In genomic region chr3:95042166-95042837, GRCm38 (mm10) we compare ENCODE assay signal across 8 mouse cellular contexts. TPM values are rescaled to one million over a fixed set of nuclear protein-coding genes. Genes with fewer than 3 reads are reported as not detected.
DNase-seq lines count a peak whose midpoint lies in the region; ATAC-seq lines count a peak whose summit lies in the region.

Gene Psmd4 (minus strand): TSS chr3:95042614.

- 0% methylated on average over 35 of the region's 36 CpGs for WGBS in intestine, embryonic 14.5 days

- peak within 1 kb of the TSS; percentile 81 for H3K9ac ChIP-seq in intestine, embryonic 14.5 days (ENCODE audit: low read length)

- no peaks in the 10 kb centered on the region for H3K27me3 ChIP-seq in intestine, embryonic 14.5 days (replicated peaks; ENCODE audit: control insufficient read depth, insufficient read depth, low read length)

- DNase-seq in adrenal gland, adult 18-20 months (ENCODE audit: low spot score in 2 of 2): peak; percentile 94 to 95
- DNase-seq in embryo, embryonic 11 days: peak; percentile 97
- DNase-seq in gastrocnemius, postnatal 25 days: peak; percentile 97
- peak; percentile 98 for DNase-seq in intestine, embryonic 14.5 days (ENCODE audit: low spot score)
- peak; percentile 98 to 99 for DNase-seq in left cerebral cortex, postnatal 14 days (ENCODE audit: low spot score in 2 of 2)
- peak; percentile 97 for DNase-seq in mesoderm, embryonic 11.5 days (ENCODE audit: low read depth, low spot score)
- peak; percentile 98 to 99 for DNase-seq in right cerebral cortex, postnatal 36 days (ENCODE audit: low spot score in 2 of 2)
- peak; percentile 98 for DNase-seq in yolk sac, embryonic 10.5 days (ENCODE audit: low spot score)

- intact Hi-C loops in left cerebral cortex, postnatal 14 days (cut with DNase I): no loop called here

- H3K4me1 ChIP-seq in intestine, embryonic 14.5 days (replicated peaks; ENCODE audit: control insufficient read depth, insufficient read depth, low read length): peaks cover 11% of the 10 kb centered on the region

- peak; percentile 98 for ATAC-seq in intestine, embryonic 14.5 days (replicated peaks; ENCODE audit: low FRiP score, low TSS enrichment, low read depth)

- H3K4me3 ChIP-seq in intestine, embryonic 14.5 days (ENCODE audit: low read depth, low read length): peak within 1 kb of the TSS; percentile 84

- peaks cover 14% of the 10 kb centered on the region for H3K36me3 ChIP-seq in intestine, embryonic 14.5 days (ENCODE audit: control insufficient read depth, insufficient read depth, low read length)

- H3K27ac ChIP-seq in intestine, embryonic 14.5 days (ENCODE audit: low read depth): peak within 1 kb of the TSS; percentile 38; the same call in 1 of the 2 replicates

- H3K4me2 ChIP-seq in intestine, embryonic 14.5 days (ENCODE audit: low read length): peak within 1 kb of the TSS; percentile 60

- H3K9me3 ChIP-seq in intestine, embryonic 14.5 days (ENCODE audit: control insufficient read depth, low read length): no peaks in the 10 kb centered on the region

RNA-seq across cellular contexts. Expression of gene Psmd4, which starts in this region (rescaled TPM):
- total RNA-seq in adrenal gland, adult 18-20 months (2021): 100 to 1,000 TPM; 267 to 274 TPM
- 100 to 1,000 TPM; 163 to 181 TPM for total RNA-seq in gastrocnemius, postnatal 25 days (2021)
- 237 and 260 TPM in 2 replicates for polyA plus RNA-seq in intestine, embryonic 14.5 days (2014; fragmentation: Nextera tagmentation; extraction: Ambion mirVana)
- 100 to 1,000 TPM; 149 to 157 TPM for total RNA-seq in left cerebral cortex, postnatal 14 days (2021)

Comparison
In these comparisons a context has a peak if more than half of its experiments do, and no peak if none do; other contexts are left out.
1. Peak in every context shown above with its lines: DNase-seq, ATAC-seq, H3K4me3 ChIP-seq and H3K27ac ChIP-seq.